In genomic region chrX:150440505-150441338, GRCm38 (mm10) we compare ENCODE assay signal across 8 mouse cellular contexts. TPM values are rescaled to one million over a fixed set of nuclear protein-coding genes. Genes with fewer than 3 reads are reported as not detected.
DNase-seq lines count a peak whose midpoint lies in the region; ATAC-seq lines count a peak whose summit lies in the region.

No protein-coding gene starts in this region.

- H3K9me3 ChIP-seq in intestine, embryonic 15.5 days: no peaks in the 10 kb centered on the region
- H3K9me3 ChIP-seq in megakaryocyte, embryonic 14.5 days: no peaks in the 10 kb centered on the region

- H3K27me3 ChIP-seq in intestine, embryonic 15.5 days (replicated peaks): no peaks in the 10 kb centered on the region
- peaks cover 10% of the 10 kb centered on the region for H3K27me3 ChIP-seq in megakaryocyte, embryonic 14.5 days (replicated peaks)

- no peaks in the 10 kb centered on the region for H3K4me1 ChIP-seq in intestine, embryonic 15.5 days (replicated peaks)
- H3K4me1 ChIP-seq in megakaryocyte, embryonic 14.5 days: peaks cover 7% of the 10 kb centered on the region; the same call in 1 of the 2 replicates

- H3K27ac ChIP-seq in intestine, embryonic 15.5 days: no peak overlapping the region

- H3K4me3 ChIP-seq in intestine, embryonic 15.5 days (replicated peaks): peak overlapping the region; percentile 31
- peak overlapping the region; percentile 44 for H3K4me3 ChIP-seq in megakaryocyte, embryonic 14.5 days (replicated peaks)

- intact Hi-C loops in gastrocnemius, postnatal 14 days (cut with DNase I; ENCODE audit: low total_unique reads): no loop called here
- intact Hi-C loops in left cerebral cortex, postnatal 10 days (cut with DNase I): no loop called here

- WGBS in intestine, embryonic 15.5 days: 26% methylated on average over 18 of the region's 18 CpGs

- H3K36me3 ChIP-seq in intestine, embryonic 15.5 days: no peaks in the 10 kb centered on the region
- no peaks in the 10 kb centered on the region for H3K36me3 ChIP-seq in megakaryocyte, embryonic 14.5 days (replicated peaks; ENCODE audit: low read length)

- H3K9ac ChIP-seq in intestine, embryonic 15.5 days: no peak overlapping the region

- peak overlapping the region; percentile 52 for H3K4me2 ChIP-seq in intestine, embryonic 15.5 days (replicated peaks)

- DNase-seq in adrenal gland, adult 8-10 months: peak; percentile 54
- DNase-seq in embryo, embryonic 10 days (ENCODE audit: low spot score): peak; percentile 75
- peak; percentile 35 for DNase-seq in gastrocnemius, postnatal 14 days
- peak; percentile 69 to 84 for DNase-seq in left cerebral cortex, postnatal 10 days (ENCODE audit: extremely low spot score in 1 of 2, low spot score in 2 of 2)
- DNase-seq in right cerebral cortex, postnatal 10 days (ENCODE audit: low spot score in 2 of 2): peak; percentile 89 to 94
- peak; percentile 28 to 52 for DNase-seq in urinary bladder, postnatal 36 days (ENCODE audit: low spot score in 2 of 2)

- peak; percentile 95 for ATAC-seq in intestine, embryonic 15.5 days

RNA-seq across cellular contexts. Expression of gene Tmem29, which starts 18.2 kb away (rescaled TPM):
- 10 to 100 TPM; 21.1 to 29.4 (median 28.0) TPM for total RNA-seq in adrenal gland, adult 8-10 months (2022)
- 1 to 10 TPM; 5.2 to 7.3 TPM for total RNA-seq in gastrocnemius, postnatal 14 days (2021)
- 28.4 and 29.9 TPM in 2 replicates for polyA plus RNA-seq in intestine, embryonic 15.5 days (2015; fragmentation: Nextera tagmentation; extraction: Ambion mirVana)
- 10 to 100 TPM; 53.1 to 55.1 TPM for total RNA-seq in left cerebral cortex, postnatal 10 days (2021)
- polyA plus RNA-seq in megakaryocyte, embryonic 14.5 days (2012; ENCODE audit: insufficient read depth, low replicate concordance): 0.89 TPM in 1 of 2 replicates, not detected in the other

Comparison
In these comparisons a context has a peak if more than half of its experiments do, and no peak if none do; other contexts are left out.
1. DNase-seq: peak in every context shown above with its lines; median percentile 92 in right cerebral cortex, postnatal 10 days; 76 in left cerebral cortex, postnatal 10 days; 75 in embryo, embryonic 10 days; 54 in adrenal gland, adult 8-10 months; 40 in urinary bladder, postnatal 36 days; 35 in gastrocnemius, postnatal 14 days.